Mouse (Mus musculus) left cerebral cortex, adult 8-10 months (tissue): Measurements from ENCODE around the gene Nbeal2. TPM values are rescaled to one million over a fixed set of nuclear protein-coding genes. Genes with fewer than 3 reads are reported as not detected.
A peak's percentile ranks its signal among the peaks of the same experiment; 100 is the strongest.
"Not testable (repeated sequence)": the region's sequence is repeated elsewhere in the genome, so short reads cannot be mapped to it uniquely, and the experiment has no call there.

ENCODE experiments used
- DNase-seq, 2 experiments: peaks; one replicate each; pipeline ENCODE4 v3.0.0; 2022; ENCODE audit warnings: low spot score in 2 of 2
- total RNA-seq, 4 experiments: library from RNA; stranded (reverse); gene quantifications; 2 replicates each; pipeline ENCODE4 v1.2.4; 2022

Nbeal2 gene
- 10 to 100 TPM; 11.9 to 14.6 (median 12.6) TPM for total RNA-seq

GRCm38 (mm10) chr9:110653655-110654461, at the start of gene Nbeal2:
Gene Nbeal2 (minus strand): TSS chr9:110654161.
- DNase-seq, result peak; percentile 66 to 79

GRCm38 (mm10) chr9:110702848-110703247, 48.9 kb upstream of the Nbeal2 start:
- no peak for DNase-seq

- no peak for DNase-seq
Observed at GRCm38 (mm10) chr9:110701114-110702032, 47.4 kb upstream of the Nbeal2 start.

GRCm38 (mm10) chr9:110699574-110699973, 45.6 kb upstream of the Nbeal2 start:
- DNase-seq, result no peak

GRCm38 (mm10) chr9:110697465-110697864, 43.5 kb upstream of the Nbeal2 start:
- DNase-seq, result no peak

GRCm38 (mm10) chr9:110696427-110696826, 42.5 kb upstream of the Nbeal2 start:
- DNase-seq, result no peak

- no peak for DNase-seq
Observed at GRCm38 (mm10) chr9:110695165-110695755, 41.3 kb upstream of the Nbeal2 start.

GRCm38 (mm10) chr9:110689261-110689779, 35.4 kb upstream of the Nbeal2 start:
- no peak for DNase-seq

GRCm38 (mm10) chr9:110687846-110688245, 33.9 kb upstream of the Nbeal2 start:
- no peak for DNase-seq

GRCm38 (mm10) chr9:110687061-110687460, 33.1 kb upstream of the Nbeal2 start:
- no peak for DNase-seq

GRCm38 (mm10) chr9:110686472-110686871, 32.5 kb upstream of the Nbeal2 start:
- DNase-seq, result no peak

GRCm38 (mm10) chr9:110685591-110685990, 31.6 kb upstream of the Nbeal2 start:
- DNase-seq, result no peak

GRCm38 (mm10) chr9:110685187-110685586, 31.2 kb upstream of the Nbeal2 start:
- DNase-seq, result no peak

- DNase-seq, result peak in 1 of 2 experiments; percentile 77
Observed at GRCm38 (mm10) chr9:110684100-110684831, 30.3 kb upstream of the Nbeal2 start.

GRCm38 (mm10) chr9:110683574-110684099, 29.7 kb upstream of the Nbeal2 start:
- no peak for DNase-seq

- DNase-seq, result not testable (repeated sequence)
Observed at GRCm38 (mm10) chr9:110682697-110683096, 28.7 kb upstream of the Nbeal2 start.

- DNase-seq, result no peak
Observed at GRCm38 (mm10) chr9:110682255-110682654, 28.3 kb upstream of the Nbeal2 start.

- peak in 1 of 2 experiments; percentile 49 for DNase-seq
Observed at GRCm38 (mm10) chr9:110681817-110682216, 27.9 kb upstream of the Nbeal2 start.

- peak in 1 of 2 experiments; percentile 50 for DNase-seq
Observed at GRCm38 (mm10) chr9:110680736-110681507, 27.0 kb upstream of the Nbeal2 start.

- no peak for DNase-seq
Observed at GRCm38 (mm10) chr9:110678886-110679285, 24.9 kb upstream of the Nbeal2 start.
